Mouse (Mus musculus) Muller cell, postnatal 12 days (primary cell): ENCODE results near the gene Uts2.

Experiments
- DNase-seq: peaks from one replicate; pipeline ENCODE4 v3.0.0-alpha.2; 2015; ENCODE audit errors: inconsistent ontology term

The Uts2 gene

DNA sequence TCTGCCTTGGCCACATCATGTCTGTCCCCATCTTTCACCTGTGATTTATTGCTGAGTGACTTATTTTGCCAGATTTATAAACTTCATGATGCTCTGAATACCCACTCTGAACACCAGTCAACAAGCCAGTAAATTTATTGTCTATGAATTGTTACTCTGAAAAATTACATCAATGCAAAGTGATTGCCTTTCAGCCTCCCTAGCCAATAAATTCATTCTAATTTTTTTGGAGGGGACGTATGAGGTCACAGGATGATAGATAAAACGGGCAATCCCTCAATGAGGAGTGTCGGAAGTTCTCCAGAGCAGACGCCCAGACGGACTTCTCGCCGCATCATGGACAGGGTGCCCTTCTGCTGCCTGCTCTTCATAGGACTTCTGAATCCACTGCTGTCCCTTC, at the start of gene Uts2:
Uts2 (plus strand) TSS at position 301 of the 400 bp plus-strand sequence.
- DNase-seq: no peak

- DNase-seq: no peak
These were observed 45.9 kb upstream of the Uts2 start for GRCm38 (mm10) chr4:150950972-150951371.

DNA sequence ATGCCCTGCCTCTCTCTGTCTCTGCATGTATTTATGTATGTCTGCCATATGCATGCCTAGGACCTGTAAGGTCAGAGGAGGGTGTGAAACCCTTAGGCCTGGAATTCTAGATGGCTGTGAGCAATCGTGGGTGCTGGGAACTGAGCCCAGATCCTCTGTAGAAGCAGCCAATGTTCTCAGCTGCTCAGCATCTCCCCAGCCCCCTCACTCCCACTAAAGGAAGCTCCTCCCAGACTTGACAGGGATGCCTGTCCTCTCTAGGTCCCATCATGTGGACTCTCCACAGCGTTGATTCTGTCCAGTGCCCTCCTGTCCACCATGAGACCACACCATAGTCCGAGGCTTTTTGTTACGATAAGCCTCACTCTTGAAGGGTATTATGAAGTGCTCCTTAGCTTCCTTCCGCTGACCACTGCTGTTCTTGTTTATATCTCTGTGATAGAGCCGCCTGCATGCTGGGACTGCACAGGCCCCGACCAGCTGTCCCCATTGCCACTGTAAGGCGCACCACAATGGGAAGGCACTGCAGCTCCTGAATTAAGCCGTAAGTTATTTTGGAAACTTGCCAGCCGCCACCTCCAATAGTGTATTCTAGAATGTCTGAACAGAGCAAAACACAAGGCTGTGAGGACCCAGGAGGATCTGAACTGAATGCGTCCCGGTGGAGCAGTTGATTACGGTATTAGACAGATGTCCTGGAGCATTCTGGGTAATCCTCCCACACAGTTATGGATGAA, 40.4 kb upstream of the Uts2 start:
- no peak for DNase-seq

GRCm38 (mm10) chr4:150957106-150957458, 39.8 kb upstream of the Uts2 start:
- no peak for DNase-seq

- no peak for DNase-seq
These were observed 38.4 kb upstream of the Uts2 start for GRCm38 (mm10) chr4:150958536-150958935.

GRCm38 (mm10) chr4:150962231-150962630, 34.7 kb upstream of the Uts2 start:
- DNase-seq: peak; percentile 27

DNA sequence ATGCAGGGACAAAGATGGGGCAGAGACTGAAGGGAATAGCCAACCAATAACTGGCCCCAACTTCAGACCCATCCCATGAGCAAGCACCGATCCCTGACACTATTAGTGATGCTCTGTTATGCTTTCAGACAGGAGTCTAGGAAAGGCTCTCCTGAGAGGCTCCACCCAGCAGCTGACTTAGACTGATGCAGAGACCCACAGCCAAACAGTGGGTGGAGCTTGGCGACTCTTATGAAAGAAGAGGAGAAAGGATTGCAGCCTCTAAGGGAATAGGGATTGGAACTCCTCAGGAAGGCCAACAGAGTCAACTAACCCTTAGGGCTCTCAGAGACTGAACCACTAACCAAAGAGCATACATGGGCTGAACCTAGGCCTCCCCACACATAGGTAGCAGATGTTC, 33.2 kb upstream of the Uts2 start:
- DNase-seq: no peak

DNA sequence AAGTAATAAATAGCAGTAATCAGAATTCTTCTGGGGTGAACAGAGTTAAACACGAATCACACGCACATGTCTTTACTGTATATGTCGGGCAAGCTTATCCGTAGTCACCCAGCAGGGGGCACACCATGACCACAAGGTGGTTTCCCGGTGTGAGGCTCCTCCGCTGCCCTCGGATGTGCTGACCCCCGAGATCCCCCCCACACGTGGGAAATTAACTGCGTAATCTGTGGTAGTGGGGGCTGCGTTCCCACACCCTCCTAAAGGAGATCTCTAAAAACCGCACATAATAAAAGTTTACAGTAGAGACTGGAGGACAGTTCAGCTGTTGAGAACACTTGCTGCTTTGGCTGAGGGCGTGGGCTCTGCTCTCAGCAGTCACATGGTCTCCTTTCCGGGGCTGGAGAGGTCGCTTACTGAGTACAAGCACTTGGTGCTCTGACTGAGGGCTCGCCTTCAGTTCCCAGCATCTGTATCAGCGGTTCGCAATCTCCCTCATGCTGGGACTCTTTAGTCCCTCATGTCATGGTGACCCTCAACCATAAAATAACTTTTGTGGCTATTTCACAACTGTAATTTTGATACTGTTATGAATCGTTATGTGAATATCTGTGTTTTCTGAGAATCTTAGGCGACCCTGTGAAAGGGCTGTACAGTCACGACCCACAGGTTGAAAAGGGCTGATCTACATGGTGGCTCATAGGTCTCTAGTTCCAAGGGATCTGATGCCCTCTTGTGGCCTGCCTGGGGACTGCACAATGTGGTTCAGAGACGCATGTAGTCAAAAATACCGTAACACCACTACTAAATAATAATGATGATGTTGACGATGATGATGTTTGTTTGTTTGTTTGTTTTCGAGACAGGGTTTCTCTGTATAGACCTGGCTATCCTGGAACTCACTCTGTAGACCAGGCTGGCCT, 32.0 kb upstream of the Uts2 start:
- DNase-seq: peak; percentile 78

DNA sequence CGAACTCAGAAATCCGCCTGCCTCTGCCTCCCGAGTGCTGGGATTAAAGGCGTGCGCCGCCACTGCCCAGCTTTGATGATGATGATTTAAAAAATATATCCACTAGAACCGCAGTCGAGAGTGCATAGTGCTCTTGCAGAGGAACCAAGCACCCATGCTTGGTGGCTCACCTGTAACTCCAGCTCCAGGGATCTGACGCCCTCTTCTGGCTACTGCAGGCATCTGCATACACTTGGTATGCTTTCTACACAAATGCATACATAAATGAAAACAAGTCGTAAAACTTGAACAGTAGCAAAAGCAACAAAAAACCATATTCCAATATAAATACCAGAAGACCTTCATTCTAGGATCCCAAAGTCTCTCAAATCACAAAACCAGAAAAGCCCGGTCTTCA, 31.3 kb upstream of the Uts2 start:
- no peak for DNase-seq

DNA sequence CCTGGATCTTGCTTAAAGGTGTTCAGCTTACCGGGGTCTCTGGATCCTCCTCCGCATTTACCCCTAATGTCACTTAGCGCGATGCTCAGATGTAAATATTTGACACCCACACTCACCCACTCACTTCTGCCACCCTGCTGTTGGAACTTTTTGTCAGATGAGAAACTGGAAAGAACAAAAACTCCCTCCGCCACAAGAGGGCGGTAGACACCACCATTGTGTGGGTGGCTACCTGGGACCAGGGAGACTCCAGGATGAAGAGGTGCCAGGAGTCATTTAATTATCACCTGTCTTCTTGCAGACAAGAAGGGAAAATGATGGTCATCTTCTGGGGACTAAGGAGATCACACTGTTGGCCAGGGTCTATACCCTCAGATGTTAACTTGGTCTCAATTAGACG, 30.3 kb upstream of the Uts2 start:
- DNase-seq: peak; percentile 52

DNA sequence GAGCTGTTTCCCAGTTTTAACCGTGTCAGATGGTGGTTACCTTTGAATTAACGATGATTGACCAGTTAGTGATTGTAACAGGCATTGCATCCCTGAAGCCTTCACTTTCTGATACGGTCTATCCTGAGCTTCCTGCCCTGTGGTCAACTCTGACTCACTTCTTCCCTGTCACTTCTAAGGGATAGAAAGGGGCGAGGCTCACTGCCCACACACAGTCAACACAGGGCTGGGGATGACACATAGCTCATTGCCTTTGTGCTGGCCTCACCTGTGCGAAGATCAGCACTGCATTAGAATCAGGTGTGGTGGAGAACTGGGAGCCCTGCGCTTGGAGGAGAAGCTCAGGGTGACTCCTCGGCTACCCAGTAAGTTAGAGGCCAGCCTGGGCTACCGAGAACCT, 27.9 kb upstream of the Uts2 start:
- no peak for DNase-seq

DNA sequence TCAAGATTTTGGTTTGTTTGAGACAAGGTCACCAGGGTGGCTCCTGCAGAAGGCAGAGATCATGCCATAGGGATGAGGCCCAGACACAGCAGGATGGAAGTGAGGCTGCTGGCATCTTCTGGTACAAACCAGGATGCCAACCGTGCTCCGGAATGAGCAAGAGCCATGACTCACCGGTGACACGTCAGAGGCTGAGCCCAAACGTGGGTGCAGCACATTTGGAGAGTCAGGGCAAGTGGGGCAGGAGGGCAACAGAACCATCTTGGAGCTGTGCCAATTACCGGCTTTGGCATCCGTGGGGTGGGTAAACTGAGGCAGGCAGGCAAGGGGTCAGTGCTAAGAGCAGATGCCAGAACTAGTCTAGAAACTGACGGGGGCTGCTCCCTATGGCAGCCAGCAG, 23.6 kb upstream of the Uts2 start:
- peak; percentile 88 for DNase-seq

DNA sequence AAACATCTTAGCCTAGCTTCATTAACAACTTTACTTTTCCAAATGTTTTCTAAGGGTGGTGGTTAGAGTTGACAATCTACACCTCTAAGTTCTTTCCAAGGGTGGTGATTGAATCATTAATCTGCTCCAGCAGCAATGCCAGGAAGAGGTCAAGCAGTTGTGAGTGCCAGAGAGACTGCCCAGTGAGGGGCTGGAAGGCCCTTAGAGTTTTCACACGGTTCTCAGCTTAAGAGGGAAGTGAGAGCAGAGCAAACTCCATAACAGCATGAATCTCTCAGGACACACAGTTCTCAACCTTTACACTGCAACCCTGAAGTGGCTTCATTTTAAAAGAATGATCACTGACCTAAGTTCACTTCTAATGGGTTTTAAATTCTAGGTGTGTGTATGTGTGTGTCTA, 21.8 kb upstream of the Uts2 start:
- no peak for DNase-seq

GRCm38 (mm10) chr4:150978156-150978910, 18.6 kb upstream of the Uts2 start:
- DNase-seq: no peak

DNA sequence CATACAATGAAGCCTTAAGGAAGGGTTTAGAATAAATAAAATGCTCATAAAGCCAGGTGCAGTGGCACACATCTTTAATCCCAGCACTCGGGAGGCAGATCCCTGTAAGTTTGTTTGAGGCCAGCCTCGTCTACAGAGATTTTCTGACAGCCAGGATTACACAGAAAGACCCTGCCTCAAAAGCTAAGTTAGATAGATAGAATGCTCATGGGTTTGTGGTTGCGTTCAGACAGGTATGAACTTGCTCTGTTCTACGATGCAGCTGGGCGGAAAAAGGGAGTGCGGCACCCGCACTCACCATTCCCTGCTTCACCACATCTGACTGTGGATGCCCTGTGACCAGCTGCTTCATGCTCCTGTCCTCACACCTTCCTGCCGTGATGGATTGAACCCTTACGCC, 17.4 kb upstream of the Uts2 start:
- no peak for DNase-seq

GRCm38 (mm10) chr4:150980153-150980552, 16.7 kb upstream of the Uts2 start:
- no peak for DNase-seq

DNA sequence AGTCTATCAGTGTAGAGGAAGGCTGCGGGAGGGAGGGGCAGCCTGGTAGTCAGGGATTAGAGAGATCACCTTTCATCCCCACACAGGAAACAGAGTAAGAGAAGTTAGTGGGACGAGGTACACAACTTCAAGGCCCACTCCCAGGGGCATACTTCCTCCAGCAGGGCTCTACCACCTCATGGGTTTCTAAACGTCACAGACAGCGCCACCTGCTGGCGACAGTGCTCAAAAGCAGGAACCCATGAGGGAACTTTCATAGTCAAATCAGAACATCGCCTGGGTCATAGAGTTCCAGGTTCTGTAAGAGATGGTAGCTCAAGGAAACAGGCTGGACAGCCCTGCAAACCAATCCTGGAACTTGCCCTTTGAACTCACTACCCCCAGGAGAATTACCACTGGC, 6.7 kb upstream of the Uts2 start:
- no peak for DNase-seq

DNA sequence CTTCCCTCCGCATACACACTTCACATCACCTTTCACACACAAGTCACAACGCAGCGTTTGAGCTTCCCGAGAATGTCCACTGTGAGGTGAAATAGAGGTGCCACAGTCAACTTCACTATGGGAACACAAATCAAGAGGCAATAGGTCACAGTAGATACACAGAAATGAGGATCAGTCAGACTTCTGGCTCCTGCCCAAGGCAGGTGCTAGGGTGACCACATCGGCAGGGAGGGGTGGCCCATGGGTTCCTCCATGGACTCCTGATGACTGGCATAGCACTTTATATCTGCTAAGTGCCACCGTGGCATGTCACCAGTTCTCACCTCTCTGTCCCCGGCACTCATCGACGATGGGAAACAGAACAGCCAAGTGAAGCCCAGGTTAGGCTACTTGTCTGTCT, 1.7 kb downstream of the Uts2 start:
- no peak for DNase-seq

DNA sequence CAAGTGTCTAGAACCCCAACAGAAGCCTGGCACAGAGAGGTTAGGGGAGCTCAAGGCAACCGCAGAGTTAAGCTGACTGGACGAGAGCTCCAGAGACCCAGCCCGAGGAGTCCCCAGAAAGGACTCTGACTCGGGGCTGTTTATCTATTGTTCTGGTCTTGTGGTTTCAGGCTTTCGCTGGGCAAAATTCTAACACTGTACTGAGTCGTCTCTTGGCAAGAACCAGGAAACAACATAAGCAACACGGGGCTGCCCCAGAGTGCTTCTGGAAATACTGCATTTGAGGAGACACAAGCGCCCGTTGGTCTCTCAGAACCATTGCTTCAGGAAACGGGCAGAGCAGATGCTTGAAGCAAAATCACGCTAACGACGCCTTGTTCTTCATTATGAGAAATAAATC, 4.5 kb downstream of the Uts2 start:
- DNase-seq: peak; percentile 39

- peak; percentile 27 for DNase-seq
These were observed 8.9 kb downstream of the Uts2 start for GRCm38 (mm10) chr4:151005656-151006318.

GRCm38 (mm10) chr4:151006945-151007344, 10.0 kb downstream of the Uts2 start:
- DNase-seq: peak; percentile 29

DNA sequence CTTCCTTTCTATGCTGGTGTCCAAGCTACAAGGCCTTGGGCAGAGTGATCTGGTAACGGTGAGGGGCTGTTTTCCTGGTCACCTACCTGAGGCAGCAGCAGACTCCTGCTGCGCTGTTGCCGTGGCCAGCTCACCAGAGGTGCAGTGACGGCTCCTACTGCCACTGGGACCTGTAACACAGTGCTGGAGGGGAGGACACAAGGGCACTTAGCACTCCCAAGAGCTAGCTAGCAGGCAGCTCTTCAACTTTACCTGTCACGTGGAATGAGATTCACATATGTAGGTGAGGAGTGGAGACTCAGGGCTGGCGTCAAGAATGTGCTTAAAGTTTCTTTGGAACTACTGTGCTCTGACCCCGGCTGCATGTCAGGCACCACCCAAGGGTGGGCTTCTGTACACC, 13.4 kb downstream of the Uts2 start:
- no peak for DNase-seq
